Mouse (Mus musculus) hindbrain, embryonic 14.5 days (tissue): ENCODE measurements around the gene Met. TPM values are rescaled to one million over a fixed set of nuclear protein-coding genes. Genes with fewer than 3 reads are reported as not detected.

Source experiments
- ATAC-seq: fragments of 200-750 bp; cut with Nextera tagmentation; 2 replicates; pipeline ENCODE4 v1.8.0; 2017; ENCODE audit warnings: moderate number of reproducible peaks, mild to moderate bottlenecking, moderate TSS enrichment, moderate library complexity; ENCODE audit not compliant: low FRiP score
- DNase-seq: peaks from one replicate; pipeline ENCODE4 v3.0.0-alpha.2; 2015; ENCODE audit warnings: low spot score
- H3K27ac ChIP-seq: fragments of 300-500 bp; sonication (generic); 2 replicates; pipeline ENCODE4 v1.5.1; 2014; ENCODE audit warnings: mild to moderate bottlenecking, moderate library complexity
- H3K27me3 ChIP-seq: fragments of 300-500 bp; sonication (generic); 2 replicates; pipeline ENCODE4 v1.6.1; 2014; ENCODE audit warnings: mild to moderate bottlenecking, low read length, mixed read lengths; ENCODE audit not compliant: control insufficient read depth, insufficient read depth
- H3K36me3 ChIP-seq: fragments of 300-500 bp; sonication (generic); replicated peaks from 2 replicates; pipeline ENCODE4 v1.6.1; 2014; ENCODE audit not compliant: control insufficient read depth, insufficient read depth
- H3K4me1 ChIP-seq: fragments of 300-500 bp; sonication (generic); replicated peaks from 2 replicates; pipeline ENCODE4 v1.6.1; 2014; ENCODE audit warnings: antibody characterized with exemption, low read length, mixed read lengths; ENCODE audit not compliant: control insufficient read depth, insufficient read depth
- H3K4me2 ChIP-seq: fragments of 300-500 bp; sonication (generic); replicated peaks from 2 replicates; pipeline ENCODE4 v1.6.1; 2014; ENCODE audit warnings: mild to moderate bottlenecking, moderate library complexity
- H3K4me3 ChIP-seq: fragments of 300-500 bp; sonication (generic); replicated peaks from 2 replicates; pipeline ENCODE4 v1.5.1; 2014; ENCODE audit warnings: mild to moderate bottlenecking, low read length
- H3K9ac ChIP-seq: fragments of 300-500 bp; sonication (generic); 2 replicates; pipeline ENCODE4 v1.6.1; 2014
- H3K9me3 ChIP-seq: fragments of 300-500 bp; sonication (generic); 2 replicates; pipeline ENCODE4 v1.6.1; 2016; ENCODE audit warnings: low read length; ENCODE audit not compliant: control insufficient read depth
- WGBS: fragments of 180-500 bp; shearing (Covaris S2); extraction: QIAGEN DNeasy Blood & Tissue Kit; methylation state at CpG from one replicate; pipeline ENCODE4 v1.1.7; 2014; 5-methylcytosine and 5-hydroxymethylcytosine counted together
- polyA plus RNA-seq: library from polyadenylated mRNA; unstranded; fragments of >200 nt; fragmentation: Nextera tagmentation; extraction: Ambion mirVana; gene quantifications from 2 replicates; pipeline ENCODE4 v1.2.1, GENCODE M21; 2014

Met gene
- polyA plus RNA-seq, 1 experiment from 2014 or later = 3.8 TPM

DNA sequence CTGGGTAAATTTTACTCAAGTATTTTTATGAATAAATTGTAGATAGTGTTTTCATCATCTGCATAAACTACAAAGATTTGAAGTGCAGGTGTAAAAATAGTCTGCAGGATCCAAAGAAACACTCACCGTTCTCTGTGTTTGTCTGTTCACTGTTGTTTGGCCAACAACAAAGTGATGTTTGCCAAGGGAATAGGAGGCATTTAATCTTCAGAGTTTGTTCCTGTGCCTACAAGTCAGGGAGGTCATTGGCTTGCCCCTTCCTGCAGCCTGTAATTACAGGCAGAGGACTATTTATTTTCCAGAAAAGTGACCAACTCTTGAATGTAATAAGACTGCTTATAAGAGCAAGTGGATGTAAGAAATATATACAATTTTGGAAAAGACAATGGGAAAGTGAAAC is 38.7 kb downstream of the Met start:
- Histone ChIP-seq H3K9me3 (no peaks in the 10 kb centered on the region), H3K27me3 (no peaks in the 10 kb centered on the region), H3K27ac (no peak overlapping the region), H3K4me3 (no peak overlapping the region), H3K4me1 (no peaks in the 10 kb centered on the region), H3K9ac (no peak overlapping the region), H3K4me2 (no peak overlapping the region), H3K36me3 (no peaks in the 10 kb centered on the region)
- ATAC-seq (no peak), DNase-seq (no peak)
- WGBS = 73% methylated on average over 1 of the region's 1 CpGs

DNA sequence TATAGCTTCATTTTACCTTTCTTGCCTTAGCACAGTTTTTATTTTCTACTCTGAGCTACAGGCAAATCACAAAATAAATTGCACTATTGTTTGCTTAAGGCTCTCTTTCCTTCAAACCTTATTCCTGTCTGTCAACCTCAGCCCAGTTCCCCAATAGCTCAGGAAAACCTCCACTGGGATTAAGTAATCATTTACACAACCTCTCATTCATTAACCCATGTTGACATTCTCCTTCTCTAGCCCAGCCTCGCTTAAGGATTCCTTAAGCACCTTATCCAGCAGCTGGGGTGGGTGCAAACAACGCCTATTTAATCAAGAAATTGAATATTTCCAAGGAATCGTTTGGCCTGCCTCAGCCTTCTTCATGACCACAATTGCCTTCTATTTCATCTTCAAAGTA is 40.1 kb downstream of the Met start:
- Histone ChIP-seq H3K4me3 (no peak overlapping the region), H3K36me3 (no peaks in the 10 kb centered on the region), H3K4me2 (no peak overlapping the region), H3K27me3 (no peaks in the 10 kb centered on the region), H3K9me3 (no peaks in the 10 kb centered on the region), H3K4me1 (no peaks in the 10 kb centered on the region), H3K27ac (no peak overlapping the region), H3K9ac (no peak overlapping the region)
- 58% methylated on average over 3 of the region's 3 CpGs for WGBS
- DNase-seq = no peak
- ATAC-seq = no peak

DNA sequence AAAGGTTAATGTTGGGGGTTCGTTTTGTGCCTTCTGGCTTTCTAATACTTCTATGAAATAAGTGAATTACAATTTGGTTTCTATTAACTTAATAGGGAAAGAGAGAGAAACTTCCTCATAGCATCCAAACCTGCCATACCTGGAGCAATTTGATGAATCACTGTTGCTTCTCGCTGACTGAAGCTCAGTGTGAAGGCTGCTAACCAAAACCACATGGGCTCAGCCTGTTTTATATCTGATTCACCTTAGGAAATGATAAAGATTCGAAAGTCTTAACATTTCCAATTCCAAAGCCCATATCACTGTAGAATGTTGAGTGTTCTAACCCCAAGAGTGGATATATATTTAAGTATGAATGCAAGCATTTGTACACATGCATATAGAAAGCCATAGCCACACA is 41.9 kb downstream of the Met start:
- ATAC-seq (no peak), DNase-seq (no peak)
- Histone ChIP-seq H3K9me3 (no peaks in the 10 kb centered on the region), H3K27me3 (no peaks in the 10 kb centered on the region), H3K36me3 (no peaks in the 10 kb centered on the region), H3K9ac (no peak overlapping the region), H3K4me3 (no peak overlapping the region), H3K27ac (no peak overlapping the region), H3K4me1 (no peaks in the 10 kb centered on the region), H3K4me2 (no peak overlapping the region)
- 86% methylated on average over 3 of the region's 3 CpGs for WGBS

DNA sequence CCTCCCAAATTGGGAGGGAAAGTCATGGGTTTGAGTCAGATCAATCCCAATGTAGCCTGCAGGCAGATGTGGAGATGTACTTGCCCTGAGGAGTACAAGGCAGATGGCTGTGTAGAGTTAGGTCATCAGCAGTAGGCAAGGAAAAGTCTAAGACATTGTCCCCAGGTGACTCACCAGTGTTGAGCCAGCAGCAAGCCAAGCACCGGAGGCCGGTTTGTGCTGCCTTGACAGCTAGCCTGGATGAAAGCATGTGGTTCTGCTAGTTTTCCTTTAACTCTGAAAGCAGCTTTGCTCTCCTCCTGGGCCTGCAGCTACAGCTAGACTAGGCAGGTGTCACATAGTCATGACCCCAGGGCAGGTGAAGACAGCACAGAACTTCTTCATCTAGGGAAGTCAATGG is 43.2 kb downstream of the Met start:
- no peak overlapping the region for H3K9ac ChIP-seq
- H3K4me3 ChIP-seq = no peak overlapping the region
- H3K4me2 ChIP-seq = no peak overlapping the region
- no peaks in the 10 kb centered on the region for H3K9me3 ChIP-seq
- 90% methylated on average over 2 of the region's 2 CpGs for WGBS
- H3K27me3 ChIP-seq = no peaks in the 10 kb centered on the region
- no peaks in the 10 kb centered on the region for H3K4me1 ChIP-seq
- DNase-seq (no peak), ATAC-seq (no peak)
- H3K36me3 ChIP-seq = no peaks in the 10 kb centered on the region
- no peak overlapping the region for H3K27ac ChIP-seq

DNA sequence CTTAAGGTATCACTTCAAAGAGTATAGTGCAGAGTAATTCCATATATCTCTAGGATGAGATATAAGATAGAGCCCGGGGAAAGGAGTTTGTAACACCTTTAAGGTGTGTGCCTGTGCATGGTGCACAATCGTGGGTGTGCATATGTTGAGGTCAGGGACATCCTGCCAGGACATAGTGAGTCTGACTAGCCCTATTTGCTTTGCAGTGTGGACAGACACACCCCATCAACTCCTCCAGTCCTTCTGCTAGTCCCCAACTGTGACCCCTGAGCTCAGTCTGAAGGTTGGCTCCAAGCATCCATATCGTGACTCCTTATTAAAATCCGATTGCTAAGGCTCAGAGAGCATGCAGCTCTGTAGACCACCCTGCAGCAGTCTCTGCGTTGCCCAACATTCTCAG is 44.6 kb downstream of the Met start:
- ATAC-seq (no peak), DNase-seq (no peak)
- Histone ChIP-seq H3K4me3 (no peak overlapping the region), H3K4me2 (no peak overlapping the region), H3K9me3 (no peaks in the 10 kb centered on the region), H3K9ac (no peak overlapping the region), H3K36me3 (no peaks in the 10 kb centered on the region), H3K27ac (no peak overlapping the region), H3K27me3 (no peaks in the 10 kb centered on the region), H3K4me1 (no peaks in the 10 kb centered on the region)
- 77% methylated on average over 5 of the region's 5 CpGs for WGBS

DNA sequence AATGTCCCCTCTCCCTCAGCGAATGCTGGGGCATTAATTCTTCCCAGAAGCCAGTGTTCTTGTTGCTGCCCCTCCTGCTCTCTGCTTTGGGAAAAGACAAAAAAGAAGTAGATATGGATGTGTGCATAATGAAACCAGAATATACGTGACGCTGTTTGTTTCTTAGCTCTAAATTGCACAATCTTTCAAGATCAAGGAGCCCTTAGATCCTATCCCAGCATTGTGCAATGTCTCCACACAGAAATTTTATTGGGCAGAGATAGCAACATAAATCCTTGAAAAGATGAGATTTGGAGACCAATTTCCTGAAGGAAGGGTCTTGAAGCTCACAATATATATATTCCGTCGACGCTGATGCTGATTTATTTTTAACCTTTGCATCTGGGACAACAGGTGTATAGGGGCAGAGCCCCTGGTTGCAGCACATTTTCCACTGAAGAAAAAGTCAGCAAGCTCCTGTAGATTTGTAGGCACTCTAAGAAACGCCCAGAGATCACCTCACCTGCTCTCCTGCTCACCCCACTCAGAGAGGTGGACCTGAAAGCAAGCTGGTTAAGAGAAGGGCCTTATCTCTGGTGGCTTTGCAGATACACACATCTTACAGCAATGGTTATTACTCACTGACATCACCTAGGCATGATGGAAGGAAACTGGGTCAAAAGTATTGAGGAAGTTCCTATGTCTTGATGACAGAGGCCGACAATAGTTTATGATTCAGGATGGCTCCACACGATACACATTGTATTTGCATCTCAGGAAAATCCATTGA is 45.2 kb downstream of the Met start:
- DNase-seq = no peak
- no peak overlapping the region for H3K9ac ChIP-seq

DNA sequence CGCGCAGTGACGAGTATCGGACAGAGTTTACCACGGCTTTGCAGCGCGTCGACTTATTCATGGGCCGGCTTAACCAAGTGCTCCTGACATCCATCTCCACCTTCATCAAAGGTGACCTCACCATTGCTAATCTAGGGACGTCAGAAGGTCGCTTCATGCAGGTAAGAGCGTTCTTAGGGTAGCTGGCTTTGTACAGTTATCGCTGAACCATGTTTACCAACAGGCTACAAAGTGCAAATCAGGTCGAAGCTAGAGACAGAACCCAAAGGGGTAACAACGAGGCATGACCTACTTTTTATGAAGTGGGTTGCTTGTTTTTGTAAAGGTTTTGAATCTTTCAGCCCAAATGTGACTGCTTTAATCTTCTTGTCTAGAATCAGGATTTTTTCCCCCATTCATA is 49.8 kb downstream of the Met start:
- 94% methylated on average over 15 of the region's 15 CpGs for whole genome bisulfite sequencing
- Histone ChIP-seq H3K4me1 (no peaks in the 10 kb centered on the region), H3K9ac (no peak overlapping the region), H3K27me3 (no peaks in the 10 kb centered on the region), H3K36me3 (no peaks in the 10 kb centered on the region), H3K27ac (no peak overlapping the region), H3K9me3 (no peaks in the 10 kb centered on the region), H3K4me2 (no peak overlapping the region), H3K4me3 (no peak overlapping the region)
- no peak for DNase-seq
- ATAC-seq = no peak

More for the DNA sequence above, 45.2 kb downstream of the Met start:
- Histone ChIP-seq H3K27me3 (no peaks in the 10 kb centered on the region), H3K27ac (no peak overlapping the region), H3K4me3 (no peak overlapping the region), H3K36me3 (no peaks in the 10 kb centered on the region), H3K9me3 (no peaks in the 10 kb centered on the region), H3K4me1 (no peaks in the 10 kb centered on the region), H3K4me2 (no peak overlapping the region)
- no peak for ATAC-seq
- 93% methylated on average over 9 of the region's 9 CpGs for WGBS

DNA sequence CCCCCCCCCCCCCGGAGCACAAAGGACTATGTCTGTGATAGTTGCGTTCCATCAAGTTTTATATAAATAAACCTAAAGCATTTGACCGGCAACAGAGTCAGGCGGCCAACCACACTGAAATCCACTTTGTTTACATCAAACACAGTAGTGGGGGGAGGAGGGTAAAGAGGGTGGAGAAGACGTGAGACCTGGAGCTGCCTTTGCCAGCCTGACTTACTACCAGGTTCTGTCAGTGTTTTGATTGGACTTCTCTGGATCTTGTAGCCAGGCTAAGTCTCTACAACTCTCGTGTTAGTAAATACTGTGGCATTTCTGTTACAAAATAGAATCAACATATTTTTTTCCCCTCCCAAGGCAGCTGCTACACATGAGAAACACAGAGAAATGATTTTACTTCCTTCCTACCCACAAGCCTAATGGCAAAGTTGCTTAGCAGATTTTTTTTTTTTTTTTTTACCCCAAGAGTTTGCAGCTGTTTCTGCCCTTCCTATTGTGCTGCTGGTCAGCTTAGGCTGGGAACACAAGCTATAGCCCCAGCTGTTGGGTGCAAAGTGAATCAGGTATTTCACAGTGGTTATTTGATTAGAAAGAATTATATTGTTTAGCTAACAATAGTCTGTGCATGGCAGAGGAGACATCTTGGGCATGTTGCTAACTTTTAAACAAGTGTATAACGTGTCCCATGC is 52.3 kb downstream of the Met start:
- no peaks in the 10 kb centered on the region for H3K9me3 ChIP-seq
- H3K4me2 ChIP-seq = no peak overlapping the region
- no peak overlapping the region for H3K4me3 ChIP-seq
- ATAC-seq (no peak), DNase-seq (no peak)
- H3K27ac ChIP-seq = no peak overlapping the region
- no peaks in the 10 kb centered on the region for H3K4me1 ChIP-seq
- H3K27me3 ChIP-seq = no peaks in the 10 kb centered on the region
- 39% methylated on average over 7 of the region's 7 CpGs for WGBS
- H3K36me3 ChIP-seq = no peaks in the 10 kb centered on the region
- no peak overlapping the region for H3K9ac ChIP-seq

DNA sequence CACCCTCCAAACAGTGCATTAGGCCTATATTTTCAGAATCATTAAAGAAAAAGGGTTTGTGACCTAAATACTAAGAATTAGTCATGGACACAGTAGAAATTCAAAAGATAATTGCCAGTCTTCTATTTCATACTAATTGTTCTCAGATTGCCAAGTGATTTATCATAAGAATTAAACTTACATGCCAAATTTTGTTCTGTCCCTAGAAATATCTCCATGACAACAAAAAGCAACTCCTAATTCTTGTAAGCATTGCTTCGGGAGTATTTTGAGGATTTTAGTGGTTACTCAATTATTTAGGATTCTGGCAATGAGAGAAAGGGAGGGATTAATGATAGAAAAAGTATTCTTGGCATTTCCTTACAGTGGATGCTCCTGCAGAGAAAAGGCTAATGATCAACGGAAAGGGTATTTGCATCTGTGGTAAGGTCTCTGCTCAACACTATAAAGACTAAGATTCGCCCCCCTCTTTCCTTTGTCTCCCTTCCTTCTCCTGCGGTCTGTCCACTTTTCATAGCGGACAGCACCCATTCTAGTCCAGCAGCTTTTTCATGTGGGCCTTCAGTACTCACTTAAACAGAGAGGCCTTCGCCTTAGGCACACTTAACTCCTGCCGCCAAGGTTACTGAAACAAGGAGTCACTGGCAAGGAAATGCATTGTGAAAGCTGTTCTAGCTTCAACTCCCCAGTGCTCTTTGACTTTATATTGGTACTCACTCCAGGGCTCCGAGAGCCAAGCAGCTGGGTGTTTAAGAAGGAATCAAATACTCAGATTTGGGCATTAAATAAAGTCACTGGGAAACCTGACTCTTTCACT is 58.5 kb downstream of the Met start:
- Histone ChIP-seq H3K9me3 (no peaks in the 10 kb centered on the region), H3K27ac (no peak overlapping the region), H3K4me2 (no peak overlapping the region), H3K27me3 (no peaks in the 10 kb centered on the region), H3K9ac (no peak overlapping the region), H3K4me3 (no peak overlapping the region), H3K36me3 (no peaks in the 10 kb centered on the region), H3K4me1 (no peaks in the 10 kb centered on the region)
- DNase-seq (no peak), ATAC-seq (no peak)
- 29% methylated on average over 8 of the region's 8 CpGs for WGBS
